Comparison of ENCODE assay signal across 11 mouse cellular contexts in the genomic region with DNA sequence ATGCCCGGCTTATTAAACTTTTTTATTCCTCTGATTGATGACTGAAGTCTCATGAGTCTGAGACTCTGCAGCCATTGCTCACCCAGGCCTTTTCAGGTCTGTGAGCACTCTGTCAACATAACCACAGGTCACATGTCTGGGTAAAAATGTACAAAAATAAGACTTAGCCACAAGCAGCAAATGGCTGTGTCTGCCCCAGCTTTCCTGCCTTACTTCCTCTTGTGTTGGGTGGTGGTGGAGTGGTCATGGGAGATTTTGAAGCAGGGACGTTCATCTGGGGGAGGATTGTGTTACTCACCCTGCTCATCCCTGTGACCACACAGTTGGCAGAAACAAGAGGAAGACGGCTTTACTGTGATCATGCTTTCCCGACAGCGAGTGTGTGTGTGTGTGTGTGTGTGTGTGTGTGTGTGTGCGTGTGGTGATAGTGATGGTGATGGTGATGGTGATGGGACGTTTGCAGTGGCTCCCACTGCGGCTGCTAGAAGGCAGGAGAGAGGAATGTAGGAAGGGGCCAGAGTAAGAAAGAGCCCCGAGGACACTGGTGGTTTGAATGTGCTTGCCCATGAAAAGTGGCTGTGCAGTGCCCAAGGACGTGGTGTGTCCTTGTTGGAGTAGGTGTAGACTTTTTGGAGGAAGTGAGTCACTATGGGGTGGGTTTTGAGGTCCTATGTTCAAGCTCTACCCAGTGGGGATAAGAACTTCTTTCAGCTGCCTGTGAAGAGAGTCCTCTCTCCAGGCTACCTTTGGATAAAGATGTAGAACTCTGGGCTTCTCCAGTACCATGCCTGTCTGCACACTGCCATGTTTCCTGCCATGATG. TPM values are rescaled to one million over a fixed set of nuclear protein-coding genes. Genes with fewer than 3 reads are reported as not detected.
DNase-seq lines count a peak whose midpoint lies in the region; ATAC-seq and TF ChIP-seq lines count a peak whose summit lies in the region.
"Had no signal": no experiment of that assay in that cellular context is flagged by ENCODE, and none has a peak within 500 bp of the region (broad histone marks: within the 10 kb centered on the region; RNA-seq: fewer than 3 reads in every experiment).

No protein-coding gene starts in this region.

- H3K36me3 ChIP-seq in kidney, adult 2 months (ENCODE audit: control insufficient read depth, insufficient read depth, low read length) = no peaks in the 10 kb centered on the region
- no peaks in the 10 kb centered on the region for H3K36me3 ChIP-seq in kidney, embryonic 14.5 days (ENCODE audit: control insufficient read depth, insufficient read depth, low read length)
- H3K36me3 ChIP-seq in C2C12 (ENCODE audit: control insufficient read depth, insufficient read depth) = no peaks in the 10 kb centered on the region
- no peaks in the 10 kb centered on the region for H3K36me3 ChIP-seq in forebrain, embryonic 13.5 days (ENCODE audit: poor library complexity, severe bottlenecking)
- H3K36me3 ChIP-seq: heart, embryonic 12.5 days had no signal

- no peak overlapping the region for H3K27ac ChIP-seq in kidney, adult 2 months (ENCODE audit: insufficient read depth, low read depth, low read length)
- H3K27ac ChIP-seq in kidney, embryonic 14.5 days (ENCODE audit: low read depth, low read length) = no peak overlapping the region
- H3K27ac ChIP-seq in forebrain, embryonic 13.5 days = no peak overlapping the region

- DNase-seq in kidney, adult 2 months = peak; percentile 23
- DNase-seq in left cerebral cortex, postnatal 10 days (ENCODE audit: extremely low spot score in 1 of 2, low spot score in 2 of 2) = no peak
- DNase-seq in embryo, embryonic 10 days (ENCODE audit: low spot score) = no peak
- DNase-seq: forebrain, postnatal 0 days; midbrain, embryonic 14.5 days had no signal

- TF ChIP-seq POLR2A in kidney, adult 2 months (IDR thresholded peaks at IDR 0.05; ENCODE audit: low read depth, low read length) = no peak

- no peak for TF ChIP-seq CTCF in kidney, adult 2 months (conservative IDR thresholded peaks at IDR 0.05; ENCODE audit: insufficient read depth, insufficient read length, low read depth, low read length)
- TF ChIP-seq CTCF in C2C12 (IDR thresholded peaks at IDR 0.05; ENCODE audit: control insufficient read depth, insufficient read depth, insufficient read length) = no peak

- ATAC-seq in kidney, embryonic 14.5 days (ENCODE audit: low FRiP score, low TSS enrichment) = no peak
- ATAC-seq in hematopoietic stem cell, adult 5-6 weeks (replicated peaks in 1 of 2; ENCODE audit: insufficient read depth in 1 of 2, low FRiP score in 2 of 2, low TSS enrichment in 1 of 2, low read depth in 1 of 2, poor library complexity in 2 of 2, severe bottlenecking in 2 of 2) = peak; percentile 96 to 98
- ATAC-seq in megakaryocyte-erythroid progenitor cell, adult 5-6 weeks (replicated peaks; ENCODE audit: low FRiP score, low TSS enrichment, poor library complexity, severe bottlenecking) = 0 out of 2 replicates have a peak, but pooled peaks have one; percentile 25
- no peak for ATAC-seq in forebrain, embryonic 13.5 days
- ATAC-seq: forebrain, postnatal 0 days had no signal

- H3K9me3 ChIP-seq in kidney, embryonic 14.5 days (ENCODE audit: control insufficient read depth, low read length) = no peaks in the 10 kb centered on the region
- no peaks in the 10 kb centered on the region for H3K9me3 ChIP-seq in forebrain, embryonic 13.5 days (replicated peaks)

- H3K4me1 ChIP-seq in kidney, adult 2 months (ENCODE audit: control insufficient read depth, insufficient read depth, low read length) = no peaks in the 10 kb centered on the region
- H3K4me1 ChIP-seq in kidney, embryonic 14.5 days (ENCODE audit: control insufficient read depth, insufficient read depth, low read length) = no peaks in the 10 kb centered on the region
- H3K4me1 ChIP-seq in forebrain, embryonic 13.5 days = no peaks in the 10 kb centered on the region
- H3K4me1 ChIP-seq: heart, embryonic 12.5 days had no signal

- H3K9ac ChIP-seq in kidney, embryonic 14.5 days (ENCODE audit: low read depth, low read length) = no peak overlapping the region
- H3K9ac ChIP-seq in forebrain, embryonic 13.5 days = no peak overlapping the region
- H3K9ac ChIP-seq: forebrain, postnatal 0 days; heart, embryonic 12.5 days had no signal

- 79% methylated on average over 10 of the region's 10 CpGs for WGBS in kidney, adult 2 months
- 84% methylated on average over 10 of the region's 10 CpGs for WGBS in kidney, embryonic 14.5 days
- 86% methylated on average over 10 of the region's 10 CpGs for WGBS in forebrain, embryonic 13.5 days

- no peaks in the 10 kb centered on the region for H3K79me2 ChIP-seq in C2C12 (ENCODE audit: control insufficient read depth, insufficient read depth)

- no peaks in the 10 kb centered on the region for H3K27me3 ChIP-seq in kidney, adult 2 months (replicated peaks; ENCODE audit: control insufficient read depth, insufficient read depth, low read length)
- H3K27me3 ChIP-seq in kidney, embryonic 14.5 days (ENCODE audit: control insufficient read depth, insufficient read depth, low read length) = no peaks in the 10 kb centered on the region
- no peaks in the 10 kb centered on the region for H3K27me3 ChIP-seq in C2C12 (ENCODE audit: control insufficient read depth, insufficient read depth, insufficient read length)
- H3K27me3 ChIP-seq in forebrain, embryonic 13.5 days = no peaks in the 10 kb centered on the region
- H3K27me3 ChIP-seq: heart, embryonic 12.5 days had no signal

- no peak overlapping the region for H3K4me3 ChIP-seq in kidney, adult 2 months (ENCODE audit: insufficient read depth, low read depth, low read length)
- no peak overlapping the region for H3K4me3 ChIP-seq in kidney, embryonic 14.5 days (ENCODE audit: low read length)
- no peak overlapping the region for H3K4me3 ChIP-seq in C2C12 (ENCODE audit: insufficient read depth, poor library complexity, severe bottlenecking)
- no peak overlapping the region for H3K4me3 ChIP-seq in forebrain, embryonic 13.5 days
- H3K4me3 ChIP-seq: heart, embryonic 12.5 days had no signal

- H3K4me2 ChIP-seq in kidney, embryonic 14.5 days (replicated peaks; ENCODE audit: low read depth, low read length) = no peak overlapping the region
- no peak overlapping the region for H3K4me2 ChIP-seq in forebrain, embryonic 13.5 days
- H3K4me2 ChIP-seq: heart, embryonic 12.5 days had no signal

- intact Hi-C loops in left cerebral cortex, postnatal 10 days (cut with DNase I) = no loop called here

- H3ac ChIP-seq in C2C12 (ENCODE audit: control insufficient read depth, insufficient read length, low read depth) = no peak overlapping the region

- H3K79me3 ChIP-seq in C2C12 (ENCODE audit: low read depth) = no peaks in the 10 kb centered on the region

TF ChIP-seq in C2C12, 6 proteins besides CTCF, POLR2A, EP300 and RAD21:
- TF ChIP-seq CEBPB (IDR thresholded peaks at IDR 0.05; ENCODE audit: low read depth) (no peak), MAX (IDR thresholded peaks at IDR 0.05) (no peak), USF1 (IDR thresholded peaks at IDR 0.05; ENCODE audit: low read depth) (peak; percentile 23)

RNA-seq across cellular contexts. Expression of a gene that starts 37.8 kb away (rescaled TPM):
- 9.5 and 9.7 TPM in 2 replicates for polyA plus RNA-seq in kidney, adult 2 months (2012; rRNA removed)
- polyA plus RNA-seq in kidney, embryonic 14.5 days (2014; fragmentation: Nextera tagmentation; extraction: Ambion mirVana) = 23.3 and 24.0 TPM in 2 replicates
- 7.8 TPM for polyA plus RNA-seq in C2C12 (2012; fragmentation: generic; extraction: Trizol)
- 17.9 and 25.3 TPM in 2 replicates for total RNA-seq in hematopoietic stem cell, adult 5-6 weeks (2017)
- 8.6 and 10.7 TPM in 2 replicates for total RNA-seq in megakaryocyte-erythroid progenitor cell, adult 5-6 weeks (2014; fragmentation: Nextera tagmentation)
- total RNA-seq in megakaryocyte-erythroid progenitor cell, adult 5-6 weeks (2017) = 16.1 and 24.0 TPM in 2 replicates
- total RNA-seq in left cerebral cortex, postnatal 10 days (2021) = 10 to 100 TPM; 44.6 to 48.5 TPM
- 30.5 and 31.5 TPM in 2 replicates for polyA plus RNA-seq in forebrain, embryonic 13.5 days (2015; fragmentation: Nextera tagmentation; extraction: Ambion mirVana)

Comparison
In these comparisons a context has a peak if more than half of its experiments do, and no peak if none do; other contexts are left out.
1. ATAC-seq: peak in hematopoietic stem cell, adult 5-6 weeks (2 of 2) and megakaryocyte-erythroid progenitor cell, adult 5-6 weeks (single experiment); none in kidney, embryonic 14.5 days (single experiment) and forebrain, embryonic 13.5 days (single experiment).